Mouse (Mus musculus) embryonic facial prominence, embryonic 12.5 days (tissue): Measurements from ENCODE around the gene Olfr1396. TPM values are rescaled to one million over a fixed set of nuclear protein-coding genes. Genes with fewer than 3 reads are reported as not detected.

ENCODE experiments used
- ATAC-seq: fragments of 200-750 bp; cut with Nextera tagmentation; 2 replicates; pipeline ENCODE4 v1.8.0; 2017; ENCODE audit not compliant: insufficient number of reproducible peaks, insufficient read depth, low FRiP score, low TSS enrichment
- H3K27ac ChIP-seq: fragments of 300-500 bp; sonication (generic); 2 replicates; pipeline ENCODE4 v1.5.1; 2016; ENCODE audit warnings: mild to moderate bottlenecking
- H3K27me3 ChIP-seq: fragments of 300-500 bp; sonication (generic); 2 replicates; pipeline ENCODE4 v1.6.1; 2016; ENCODE audit warnings: mild to moderate bottlenecking, moderate library complexity
- H3K36me3 ChIP-seq: fragments of 300-500 bp; sonication (generic); 2 replicates; pipeline ENCODE4 v1.6.1; 2016; ENCODE audit warnings: mild to moderate bottlenecking
- H3K4me1 ChIP-seq: fragments of 300-500 bp; sonication (generic); 2 replicates; pipeline ENCODE4 v1.6.1; 2016
- H3K4me2 ChIP-seq: fragments of 300-500 bp; sonication (generic); replicated peaks from 2 replicates; pipeline ENCODE4 v1.6.1; 2016; ENCODE audit warnings: mild to moderate bottlenecking, moderate library complexity
- H3K4me3 ChIP-seq: fragments of 300-500 bp; sonication (generic); 2 replicates; pipeline ENCODE4 v1.5.1; 2016; ENCODE audit warnings: mild to moderate bottlenecking
- H3K9ac ChIP-seq: fragments of 300-500 bp; sonication (generic); 2 replicates; pipeline ENCODE4 v1.6.1; 2016; ENCODE audit warnings: mild to moderate bottlenecking, moderate library complexity
- H3K9me3 ChIP-seq: fragments of 300-500 bp; sonication (generic); 2 replicates; pipeline ENCODE4 v1.6.1; 2016; ENCODE audit warnings: mild to moderate bottlenecking, moderate library complexity
- WGBS: fragments of 180-500 bp; shearing (Covaris S2); methylation state at CpG from one replicate; pipeline ENCODE4 v1.1.7; 2016; 5-methylcytosine and 5-hydroxymethylcytosine counted together
- polyA plus RNA-seq: library from polyadenylated mRNA; unstranded; fragments of >200 nt; fragmentation: Nextera tagmentation; extraction: Ambion mirVana; gene quantifications from 2 replicates; pipeline ENCODE4 v1.2.1, GENCODE M21; 2016

Olfr1396 gene
- polyA plus RNA-seq, 1 experiment from 2014 or later: not detected

DNA sequence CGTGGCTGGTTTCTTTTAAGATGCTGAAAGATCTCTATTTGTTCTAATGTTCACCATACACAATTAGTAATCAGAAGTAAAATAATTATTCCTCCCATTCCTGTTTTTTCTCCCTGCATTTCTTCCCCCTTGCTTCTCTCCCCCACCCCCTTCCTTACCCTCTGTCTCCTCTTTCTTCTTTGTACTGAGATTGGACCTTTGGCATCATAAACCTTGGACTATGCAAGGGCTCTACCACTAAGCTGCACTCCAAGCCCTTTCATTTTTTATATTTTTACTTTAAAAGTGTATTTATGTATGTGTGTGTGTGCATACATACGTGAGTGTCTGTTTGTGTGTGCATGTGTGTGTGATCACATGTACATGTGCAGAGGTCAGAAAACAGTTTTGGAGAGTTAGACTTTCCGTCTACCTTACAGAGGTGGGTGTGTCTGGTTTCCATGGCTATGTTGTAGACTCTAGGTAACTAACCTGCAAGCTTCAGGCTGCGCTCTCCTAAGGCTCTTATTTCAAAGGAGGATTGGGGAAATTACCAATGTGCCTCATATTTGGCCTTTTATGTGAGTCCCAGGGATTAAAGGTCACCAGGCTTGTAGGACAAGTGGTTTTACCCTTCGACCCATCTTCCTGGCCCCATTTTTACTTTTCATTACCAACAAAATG is 25.6 kb downstream of the Olfr1396 start:
- Histone ChIP-seq H3K27ac (no peak overlapping the region), H3K9me3 (no peaks in the 10 kb centered on the region), H3K4me3 (no peak overlapping the region), H3K36me3 (no peaks in the 10 kb centered on the region), H3K4me2 (no peak overlapping the region), H3K4me1 (peaks cover 8% of the 10 kb centered on the region), H3K27me3 (no peaks in the 10 kb centered on the region), H3K9ac (no peak overlapping the region)
- WGBS: 84% methylated on average over 5 of the region's 5 CpGs
- no peak for ATAC-seq

DNA sequence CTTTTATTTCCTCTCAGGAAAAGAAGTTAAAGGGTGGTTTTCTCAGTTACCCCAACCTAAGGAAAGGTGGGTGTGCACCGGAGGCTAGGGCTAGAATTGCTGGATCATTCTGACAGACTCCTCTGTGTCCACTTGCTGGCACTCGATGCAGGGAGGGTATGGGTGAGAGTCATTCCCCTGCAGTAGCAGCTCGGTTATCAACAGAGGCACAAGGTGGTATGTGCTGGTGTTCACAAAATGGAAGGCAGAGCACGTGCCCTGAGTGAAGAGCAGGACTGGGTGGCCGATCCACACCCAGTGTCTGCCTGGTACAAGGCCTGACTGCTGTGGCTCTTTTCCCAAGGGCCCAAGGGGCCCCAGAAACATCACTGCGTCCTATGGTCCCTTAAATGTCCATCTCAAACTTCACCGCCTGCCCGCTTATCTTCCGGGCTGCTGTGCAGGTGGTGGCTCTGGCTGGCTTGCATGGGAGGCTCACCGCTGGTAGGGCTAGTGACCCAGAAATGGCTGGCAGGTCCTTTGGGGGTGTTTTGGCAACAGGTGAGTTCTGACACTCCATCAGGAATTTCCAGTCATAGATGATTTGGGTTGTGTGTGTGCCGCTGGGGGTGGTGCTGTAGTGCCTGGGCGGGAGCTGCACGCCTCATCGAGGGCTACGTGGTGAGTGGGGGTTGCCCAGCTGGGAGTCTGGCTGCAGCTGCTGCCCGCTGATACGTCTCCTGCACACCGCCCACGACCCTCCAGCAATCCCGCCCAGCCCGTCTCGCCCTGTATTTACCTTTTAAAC is 26.7 kb downstream of the Olfr1396 start:
- H3K36me3 ChIP-seq: no peaks in the 10 kb centered on the region
- peaks cover 8% of the 10 kb centered on the region for H3K4me1 ChIP-seq
- peak overlapping the region; percentile 41 for H3K4me2 ChIP-seq
- WGBS: 41% methylated on average over 22 of the region's 22 CpGs
- 0 out of 2 replicates have a peak, but pooled peaks have one; percentile 41 for ATAC-seq
- H3K9ac ChIP-seq: no peak overlapping the region
- no peaks in the 10 kb centered on the region for H3K9me3 ChIP-seq
- no peak overlapping the region for H3K4me3 ChIP-seq
- no peaks in the 10 kb centered on the region for H3K27me3 ChIP-seq
- no peak overlapping the region for H3K27ac ChIP-seq

DNA sequence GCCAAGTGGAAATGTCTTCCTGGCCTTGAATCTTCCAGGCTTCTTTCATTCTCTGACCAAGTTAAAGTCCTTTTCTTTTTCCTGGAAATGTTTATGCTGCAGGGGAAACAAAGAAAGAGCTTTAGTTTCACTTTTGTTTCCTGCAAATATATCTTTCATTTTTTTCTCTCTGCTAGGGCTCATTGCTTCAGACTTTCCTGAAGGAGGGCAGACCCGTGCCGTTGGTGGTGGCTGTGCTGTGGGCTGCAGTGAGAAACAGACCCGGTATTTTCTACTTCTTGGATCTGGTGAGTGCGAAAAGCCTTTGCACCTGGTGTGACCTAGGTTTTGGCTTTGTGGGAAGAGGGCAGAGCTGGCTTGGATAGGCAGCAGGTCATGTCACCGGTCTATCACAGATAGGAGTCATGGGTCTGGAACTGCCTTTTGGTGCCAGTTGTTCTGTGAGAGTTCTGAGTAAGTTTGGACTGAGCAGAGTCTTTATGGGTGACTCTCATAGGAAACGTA is 27.8 kb downstream of the Olfr1396 start:
- H3K27me3 ChIP-seq: no peaks in the 10 kb centered on the region
- H3K9ac ChIP-seq: no peak overlapping the region
- no peak for ATAC-seq
- H3K4me1 ChIP-seq: peaks cover 8% of the 10 kb centered on the region
- no peaks in the 10 kb centered on the region for H3K9me3 ChIP-seq
- 80% methylated on average over 6 of the region's 6 CpGs for WGBS
- H3K4me2 ChIP-seq: no peak overlapping the region
- H3K36me3 ChIP-seq: no peaks in the 10 kb centered on the region
- H3K4me3 ChIP-seq: no peak overlapping the region
- no peak overlapping the region for H3K27ac ChIP-seq

DNA sequence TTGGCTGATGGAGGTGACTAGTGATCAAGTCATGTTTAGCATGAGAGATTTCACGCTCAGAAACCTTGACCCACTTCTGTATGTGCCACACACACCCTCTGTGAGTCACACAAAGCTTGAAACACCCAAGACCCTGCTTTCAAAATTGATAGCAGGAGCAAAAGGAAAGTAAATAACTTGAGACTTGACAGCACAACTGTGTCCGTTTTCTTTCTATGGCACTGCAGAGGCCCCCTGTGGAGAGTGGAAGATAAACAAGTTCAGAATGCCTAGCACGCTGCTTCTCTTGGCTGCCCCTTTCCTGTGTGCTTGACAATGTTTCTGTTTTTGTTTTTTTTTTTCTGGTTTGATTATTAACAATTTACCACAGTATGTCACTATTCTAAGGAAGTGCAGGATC is 29.8 kb downstream of the Olfr1396 start:
- Histone ChIP-seq H3K4me3 (no peak overlapping the region), H3K4me1 (peaks cover 8% of the 10 kb centered on the region), H3K36me3 (no peaks in the 10 kb centered on the region), H3K4me2 (no peak overlapping the region), H3K27ac (no peak overlapping the region), H3K9me3 (no peaks in the 10 kb centered on the region), H3K9ac (no peak overlapping the region), H3K27me3 (no peaks in the 10 kb centered on the region)
- 51% methylated on average over 3 of the region's 3 CpGs for WGBS
- no peak for ATAC-seq

DNA sequence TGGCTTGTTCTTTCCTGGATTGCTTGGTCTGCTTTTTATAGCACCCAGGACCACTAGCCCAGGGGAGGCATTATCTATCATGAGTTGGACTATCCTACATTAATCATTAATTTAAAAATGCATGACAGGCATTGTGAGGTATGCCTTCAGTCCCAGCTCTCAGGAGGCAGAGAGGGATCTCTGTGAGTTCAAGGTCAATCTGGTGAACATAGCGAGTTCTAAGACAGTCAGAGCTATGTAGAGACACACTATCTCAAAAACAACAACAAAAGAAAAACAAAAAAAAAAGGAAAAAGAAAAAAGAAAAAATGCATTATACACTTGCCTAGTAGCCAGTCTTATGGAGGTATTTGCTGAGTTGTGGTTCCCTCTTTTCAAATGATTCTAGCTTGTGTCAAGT is 30.3 kb downstream of the Olfr1396 start:
- H3K4me1 ChIP-seq: peaks cover 8% of the 10 kb centered on the region
- no peak overlapping the region for H3K9ac ChIP-seq
- no peaks in the 10 kb centered on the region for H3K27me3 ChIP-seq
- no peak overlapping the region for H3K4me2 ChIP-seq
- WGBS: 83% methylated on average over 1 of the region's 1 CpGs
- no peak overlapping the region for H3K27ac ChIP-seq
- no peaks in the 10 kb centered on the region for H3K9me3 ChIP-seq
- H3K4me3 ChIP-seq: no peak overlapping the region
- no peaks in the 10 kb centered on the region for H3K36me3 ChIP-seq
- ATAC-seq: no peak

DNA sequence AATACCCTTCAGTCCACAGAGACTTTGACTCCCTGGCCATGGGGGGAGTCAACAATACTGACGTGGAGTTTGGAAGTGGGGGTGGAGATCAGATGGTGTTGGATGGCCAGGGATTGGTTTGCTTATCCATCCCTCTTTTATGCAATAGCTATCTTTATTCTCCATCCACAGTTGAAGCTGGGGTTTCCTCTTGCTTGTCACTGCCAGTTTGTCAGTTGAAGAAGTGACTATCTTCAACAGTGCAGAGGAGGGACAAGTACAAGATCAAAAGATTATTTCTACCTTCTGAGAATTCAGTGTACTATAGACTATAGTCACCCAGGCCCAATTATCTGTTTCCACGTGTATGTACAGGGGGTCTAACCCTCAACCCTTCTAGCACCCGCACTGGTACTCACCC is 30.9 kb downstream of the Olfr1396 start:
- no peak overlapping the region for H3K27ac ChIP-seq
- H3K9me3 ChIP-seq: no peaks in the 10 kb centered on the region
- H3K4me1 ChIP-seq: peaks cover 8% of the 10 kb centered on the region
- ATAC-seq: no peak
- H3K9ac ChIP-seq: no peak overlapping the region
- no peaks in the 10 kb centered on the region for H3K27me3 ChIP-seq
- H3K4me3 ChIP-seq: no peak overlapping the region
- H3K36me3 ChIP-seq: no peaks in the 10 kb centered on the region
- 72% methylated on average over 3 of the region's 3 CpGs for WGBS
- no peak overlapping the region for H3K4me2 ChIP-seq

DNA sequence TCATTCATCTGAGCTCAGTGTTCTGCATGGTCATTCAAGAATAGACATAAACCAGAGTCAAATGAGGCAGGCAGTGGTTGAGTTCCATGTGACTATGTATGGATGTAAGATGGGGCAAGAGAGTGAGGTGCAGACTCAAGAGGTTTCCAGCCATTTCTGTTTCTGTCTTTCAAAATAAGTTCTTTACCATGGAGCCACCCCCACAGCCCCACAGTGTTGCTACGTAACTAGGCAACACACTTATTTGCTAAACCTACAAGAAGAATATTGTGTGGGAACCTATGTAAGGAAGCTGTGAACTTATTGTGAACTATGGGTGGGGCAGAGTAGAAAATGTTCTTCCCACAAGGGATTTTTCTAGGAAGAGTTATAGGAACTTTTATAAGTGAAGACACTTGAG is 31.5 kb downstream of the Olfr1396 start:
- Histone ChIP-seq H3K4me3 (no peak overlapping the region), H3K27me3 (no peaks in the 10 kb centered on the region), H3K9me3 (no peaks in the 10 kb centered on the region), H3K9ac (no peak overlapping the region), H3K4me1 (peaks cover 4% of the 10 kb centered on the region), H3K4me2 (no peak overlapping the region), H3K36me3 (no peaks in the 10 kb centered on the region), H3K27ac (no peak overlapping the region)
- 89% methylated on average over 1 of the region's 1 CpGs for WGBS
- no peak for ATAC-seq

DNA sequence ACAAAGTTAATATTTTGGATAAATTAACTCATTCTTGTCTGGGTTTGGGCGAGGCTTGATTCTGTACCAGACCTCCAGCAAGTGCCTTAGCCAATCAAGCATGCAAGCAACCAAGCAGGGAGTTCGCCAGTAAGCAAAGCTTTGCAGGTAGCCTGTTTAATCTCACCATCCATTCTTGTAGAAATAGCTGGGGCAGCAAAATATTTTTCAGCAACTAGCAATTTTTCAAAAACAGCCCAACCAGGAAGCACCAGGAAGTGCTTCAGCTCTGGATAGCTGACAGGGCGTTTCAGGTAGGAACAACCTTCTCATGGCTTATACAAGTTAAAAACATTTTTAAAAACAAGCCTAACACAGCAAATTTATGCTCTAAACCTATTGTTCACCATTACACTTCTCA is 32.8 kb downstream of the Olfr1396 start:
- 76% methylated on average over 3 of the region's 3 CpGs for WGBS
- Histone ChIP-seq H3K4me1 (no peaks in the 10 kb centered on the region), H3K9ac (no peak overlapping the region), H3K27me3 (no peaks in the 10 kb centered on the region), H3K9me3 (no peaks in the 10 kb centered on the region), H3K36me3 (no peaks in the 10 kb centered on the region), H3K4me3 (no peak overlapping the region), H3K27ac (no peak overlapping the region), H3K4me2 (no peak overlapping the region)
- no peak for ATAC-seq

DNA sequence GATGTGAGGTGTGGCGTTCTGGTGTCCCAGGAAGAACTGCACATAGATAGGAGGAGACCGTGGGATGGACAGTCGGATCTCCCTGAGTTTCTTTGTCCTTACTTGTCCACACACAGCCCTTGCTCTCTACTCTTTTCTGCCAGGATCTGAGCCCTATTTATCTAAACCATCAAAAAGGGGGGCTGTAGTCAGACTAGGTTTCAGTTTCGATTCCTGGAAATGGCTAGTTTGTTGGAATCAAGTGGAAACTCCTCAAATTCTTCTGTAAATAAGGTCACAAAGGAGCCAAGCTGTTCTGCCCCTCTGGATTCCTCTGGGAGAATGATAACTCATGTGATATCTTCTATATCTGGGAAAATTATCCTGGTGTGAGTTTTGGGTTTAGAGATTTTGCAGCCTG is 33.3 kb downstream of the Olfr1396 start:
- WGBS: 70% methylated on average over 4 of the region's 4 CpGs

DNA sequence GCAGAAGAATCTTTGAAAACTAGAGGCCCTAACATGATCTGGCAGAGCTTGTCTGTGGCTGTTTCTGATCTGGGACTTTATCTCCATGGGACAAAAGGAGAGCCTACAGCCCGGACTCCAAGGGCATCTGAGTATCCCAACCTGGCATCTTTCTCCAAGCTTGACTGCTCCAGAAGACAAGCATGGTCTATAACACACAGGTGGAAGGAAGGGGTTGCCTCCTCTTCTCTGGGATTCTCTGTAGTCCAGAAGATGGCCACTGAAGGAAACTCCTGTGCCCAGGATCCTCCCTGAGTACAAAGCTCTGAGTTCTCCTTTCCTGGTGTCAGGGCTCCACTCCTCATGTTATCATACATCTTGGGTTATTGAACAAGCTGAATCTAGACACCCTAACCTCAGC is 34.0 kb downstream of the Olfr1396 start:
- no peak overlapping the region for H3K9ac ChIP-seq
- no peaks in the 10 kb centered on the region for H3K4me1 ChIP-seq
- no peaks in the 10 kb centered on the region for H3K27me3 ChIP-seq
- no peak overlapping the region for H3K4me2 ChIP-seq
- H3K36me3 ChIP-seq: no peaks in the 10 kb centered on the region
- no peak for ATAC-seq
- H3K27ac ChIP-seq: no peak overlapping the region
- WGBS: 83% methylated on average over 1 of the region's 1 CpGs
- H3K4me3 ChIP-seq: no peak overlapping the region
- no peaks in the 10 kb centered on the region for H3K9me3 ChIP-seq

More for the DNA sequence above, 33.3 kb downstream of the Olfr1396 start:
- Histone ChIP-seq H3K36me3 (no peaks in the 10 kb centered on the region), H3K27ac (no peak overlapping the region), H3K4me2 (no peak overlapping the region), H3K4me3 (no peak overlapping the region), H3K27me3 (no peaks in the 10 kb centered on the region), H3K4me1 (no peaks in the 10 kb centered on the region), H3K9ac (no peak overlapping the region), H3K9me3 (no peaks in the 10 kb centered on the region)
- ATAC-seq: no peak

DNA sequence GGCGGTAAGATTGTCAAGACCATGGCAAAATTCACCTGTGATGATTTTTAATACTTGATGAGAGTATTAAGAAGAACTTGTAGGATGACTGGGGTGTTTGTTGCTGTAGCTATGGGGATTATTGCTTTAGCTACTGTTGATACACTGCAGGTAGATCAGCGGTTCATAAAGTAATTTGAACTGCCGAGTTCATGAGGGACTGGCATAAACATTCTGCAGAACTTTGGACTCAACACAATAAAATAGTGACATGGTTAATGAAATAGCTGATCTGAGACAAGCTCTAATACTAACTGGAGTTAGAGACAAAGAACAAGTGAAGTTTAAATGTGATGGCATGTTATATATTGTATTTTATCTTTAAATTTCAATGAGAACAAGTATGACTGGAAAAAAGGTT is 36.0 kb downstream of the Olfr1396 start:
- 86% methylated on average over 3 of the region's 3 CpGs for WGBS
- Histone ChIP-seq H3K4me2 (no peak overlapping the region), H3K9ac (no peak overlapping the region), H3K36me3 (no peaks in the 10 kb centered on the region), H3K9me3 (no peaks in the 10 kb centered on the region), H3K27me3 (no peaks in the 10 kb centered on the region), H3K4me1 (no peaks in the 10 kb centered on the region), H3K27ac (no peak overlapping the region), H3K4me3 (no peak overlapping the region)
- ATAC-seq: no peak

DNA sequence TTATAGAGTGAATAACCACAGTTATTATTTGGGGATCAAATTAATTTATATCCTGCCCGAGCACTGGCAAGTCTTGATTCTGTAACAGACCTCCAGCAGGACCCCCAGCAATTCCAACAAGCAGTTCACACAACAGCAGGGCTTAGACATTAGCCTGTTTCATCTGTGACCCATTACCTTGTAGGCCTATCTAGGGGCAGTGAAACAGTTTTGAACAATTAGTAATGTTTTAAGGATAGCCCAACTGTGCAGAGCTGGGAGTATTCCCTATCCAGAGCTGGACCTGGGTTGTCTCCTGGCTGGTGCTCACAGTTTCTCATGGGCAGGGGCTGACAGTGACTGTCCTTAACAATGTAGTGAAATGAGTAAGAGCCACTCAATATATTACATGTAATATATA is 37.7 kb downstream of the Olfr1396 start:
- no peaks in the 10 kb centered on the region for H3K27me3 ChIP-seq
- no peak overlapping the region for H3K27ac ChIP-seq
- no peak overlapping the region for H3K9ac ChIP-seq
- no peak overlapping the region for H3K4me3 ChIP-seq
- WGBS: 67% methylated on average over 1 of the region's 1 CpGs
- no peaks in the 10 kb centered on the region for H3K9me3 ChIP-seq
- no peak for ATAC-seq
- H3K4me2 ChIP-seq: no peak overlapping the region
- H3K36me3 ChIP-seq: no peaks in the 10 kb centered on the region
- H3K4me1 ChIP-seq: no peaks in the 10 kb centered on the region
